Mouse (Mus musculus): ENCODE data around the gene Ppp4r2. TPM values are rescaled to one million over a fixed set of nuclear protein-coding genes. Genes with fewer than 3 reads are reported as not detected.
"Not testable (repeated sequence)": the region's sequence is repeated elsewhere in the genome, so short reads cannot be mapped to it uniquely, and the experiment has no call there.

The Ppp4r2 gene
- total RNA-seq, 2 experiments from 2014 or later, result 37.3 to 56.7 TPM

DNA sequence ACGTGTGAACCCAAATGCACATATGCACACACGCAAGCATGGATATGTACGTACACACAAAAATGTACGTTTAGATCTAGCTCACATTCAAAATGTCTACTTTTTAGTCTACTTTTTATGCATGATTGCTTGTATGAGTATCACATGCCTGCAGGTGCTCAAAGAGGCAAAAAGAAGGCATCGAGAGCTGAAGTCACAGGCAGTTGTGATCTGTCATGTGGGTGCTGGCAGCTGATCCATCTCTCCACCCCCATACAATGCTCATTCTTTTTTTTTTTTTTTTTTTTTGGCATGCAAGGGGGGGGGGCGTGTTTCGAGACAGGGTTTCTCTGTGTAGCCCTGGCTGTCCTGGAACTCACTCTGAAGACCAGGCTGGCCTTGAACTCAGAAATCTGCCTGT lies 4.9 kb upstream of the Ppp4r2 start:
- no peak for ATAC-seq (replicated peaks; ENCODE audit: low FRiP score, poor library complexity, severe bottlenecking)

DNA sequence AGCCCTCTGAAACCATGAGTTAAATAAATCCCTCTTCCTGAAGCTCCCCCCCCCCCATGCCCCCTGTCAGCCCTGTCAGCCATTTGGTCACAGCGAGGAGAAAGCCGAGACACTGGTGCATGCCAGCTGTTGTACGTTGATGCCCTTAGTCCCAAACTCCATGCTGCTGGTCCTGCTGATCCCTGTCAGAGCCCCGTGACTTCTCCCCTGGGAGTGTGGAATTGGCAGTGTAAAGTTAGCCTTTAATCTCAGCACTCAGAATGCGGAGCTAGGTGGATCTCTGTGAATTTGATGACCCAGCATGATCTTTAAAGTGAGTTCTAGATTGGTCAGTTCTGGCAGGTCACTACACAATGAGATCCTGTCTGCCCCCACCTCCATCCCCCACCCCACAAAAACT lies 3.7 kb upstream of the Ppp4r2 start:
- ATAC-seq (replicated peaks; ENCODE audit: low FRiP score, poor library complexity, severe bottlenecking), result no peak

DNA sequence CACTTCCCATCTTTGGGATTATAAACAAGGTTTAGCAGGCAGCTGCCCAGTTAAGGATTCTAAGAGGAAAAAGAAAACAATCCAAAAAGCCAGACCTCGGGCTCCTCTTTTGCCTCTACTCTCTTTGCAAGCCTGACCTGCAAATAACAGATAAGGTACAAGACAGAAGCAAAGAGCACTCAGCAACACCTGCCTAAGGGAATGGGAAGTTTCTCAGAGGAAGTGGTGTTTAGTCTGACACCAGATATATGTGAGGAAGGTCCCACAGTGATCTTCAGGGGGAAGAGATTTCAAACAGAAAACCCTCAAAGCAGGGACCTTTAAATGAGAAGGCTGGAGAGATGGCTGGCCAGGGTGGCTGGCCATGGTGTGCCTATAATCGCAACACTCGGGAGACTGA lies 2.2 kb upstream of the Ppp4r2 start:
- no peak for ATAC-seq (replicated peaks; ENCODE audit: low FRiP score, poor library complexity, severe bottlenecking)

DNA sequence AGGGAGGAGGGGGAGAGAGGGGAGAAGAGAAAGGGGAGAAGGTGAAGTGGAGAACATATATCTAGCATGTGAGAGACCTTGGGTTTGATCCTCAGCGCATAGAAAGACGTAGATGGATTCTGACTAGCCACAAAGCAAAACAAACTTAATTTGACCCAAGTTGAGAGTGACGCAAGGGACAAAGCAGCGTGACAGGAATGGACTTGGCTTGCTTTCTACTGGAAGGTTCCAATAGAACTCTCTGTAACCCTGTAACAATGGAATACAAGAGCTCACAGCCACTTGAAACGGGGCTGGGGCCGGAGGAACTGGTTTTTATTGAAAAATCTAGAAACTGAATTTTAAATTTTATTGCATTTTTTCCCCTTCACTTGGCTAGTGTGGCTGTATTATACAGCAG lies 1.7 kb upstream of the Ppp4r2 start:
- ATAC-seq (replicated peaks; ENCODE audit: low FRiP score, poor library complexity, severe bottlenecking), result no peak

DNA sequence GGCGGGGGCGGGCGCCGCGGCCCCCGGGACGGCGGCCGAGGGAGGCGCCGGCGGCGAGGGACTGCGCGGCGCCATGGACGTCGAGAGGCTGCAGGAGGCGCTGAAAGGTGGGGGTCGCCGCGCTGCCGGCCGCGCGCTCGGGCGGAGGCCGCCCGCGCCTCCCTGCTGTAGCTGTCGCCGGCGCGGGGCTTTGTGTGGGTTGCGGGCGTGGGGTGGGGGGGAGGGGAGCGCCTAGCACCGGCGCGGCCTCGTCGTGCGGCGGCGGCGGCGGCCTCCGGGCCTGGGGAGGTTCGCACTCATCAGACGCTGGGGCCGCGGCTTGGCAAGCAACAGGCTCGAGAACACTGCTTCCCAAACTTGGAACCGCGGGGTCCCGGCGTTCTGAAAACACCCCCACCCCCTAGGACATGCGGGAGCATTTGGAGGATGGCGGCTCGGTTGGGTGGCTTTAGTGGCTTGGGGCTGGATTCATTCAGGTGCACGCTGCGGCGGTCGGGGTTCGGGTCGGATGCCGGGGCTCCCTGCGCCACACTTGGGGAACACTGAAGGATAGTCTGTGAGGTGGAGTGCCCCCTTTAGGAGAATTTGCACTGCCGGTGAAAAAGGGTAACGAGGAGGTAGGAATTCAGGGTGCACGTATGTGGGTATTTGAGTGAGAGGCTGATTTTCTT lies 524 bp downstream of the Ppp4r2 start:
- peak; percentile 73 for ATAC-seq (replicated peaks; ENCODE audit: low FRiP score, poor library complexity, severe bottlenecking)

DNA sequence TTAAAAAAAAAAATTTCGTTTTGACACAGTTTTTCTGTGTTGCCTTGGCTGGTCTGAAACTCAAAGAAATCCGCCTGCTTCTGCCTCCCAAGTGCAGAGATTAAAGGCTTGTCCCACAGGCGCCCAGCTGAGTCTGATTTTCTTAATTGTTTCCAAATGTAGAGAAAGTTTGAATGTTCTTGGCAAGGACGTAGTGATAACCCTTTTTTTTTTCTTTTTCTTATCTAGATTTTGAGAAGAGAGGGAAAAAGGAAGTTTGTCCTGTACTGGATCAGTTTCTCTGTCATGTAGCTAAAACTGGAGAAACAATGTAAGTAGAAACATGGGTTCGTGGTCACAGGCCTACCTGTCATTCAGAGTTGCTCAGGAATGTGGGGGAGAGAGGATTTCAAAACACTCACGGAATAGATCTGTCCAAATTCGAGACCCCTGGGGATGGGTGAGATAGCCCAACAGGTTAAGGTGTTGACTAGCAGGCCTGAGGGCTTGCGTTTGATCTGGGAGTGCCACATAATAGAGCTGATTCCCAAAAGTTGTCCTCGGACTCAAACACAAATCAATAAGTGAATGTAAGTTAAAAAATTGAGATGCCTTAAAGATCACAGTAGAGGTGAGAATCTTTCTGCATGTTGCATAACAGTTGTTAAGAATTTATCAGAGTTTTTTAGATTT lies 1.2 kb downstream of the Ppp4r2 start:
- no peak for ATAC-seq (replicated peaks; ENCODE audit: low FRiP score, poor library complexity, severe bottlenecking)

DNA sequence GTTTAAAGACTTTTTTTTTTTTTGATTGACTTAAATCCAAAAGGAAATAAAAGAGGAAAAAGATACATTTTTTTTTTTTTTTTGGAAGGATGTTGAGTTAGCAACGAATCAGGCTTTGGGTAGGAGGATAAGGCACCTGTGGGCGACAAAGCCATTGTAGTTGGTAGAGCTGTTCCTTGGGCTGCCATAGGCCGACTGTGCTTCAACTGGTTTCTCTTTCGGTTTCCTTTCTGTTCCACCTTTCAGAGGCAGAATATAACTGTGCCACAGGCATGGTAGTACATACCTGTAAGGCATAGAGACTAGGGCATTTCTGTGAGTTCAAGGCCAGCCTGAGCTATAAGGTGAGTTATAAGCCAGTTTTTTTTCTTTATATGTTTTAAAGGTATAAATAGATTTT lies 11.6 kb downstream of the Ppp4r2 start:
- no peak for ATAC-seq (replicated peaks; ENCODE audit: low FRiP score, poor library complexity, severe bottlenecking)

DNA sequence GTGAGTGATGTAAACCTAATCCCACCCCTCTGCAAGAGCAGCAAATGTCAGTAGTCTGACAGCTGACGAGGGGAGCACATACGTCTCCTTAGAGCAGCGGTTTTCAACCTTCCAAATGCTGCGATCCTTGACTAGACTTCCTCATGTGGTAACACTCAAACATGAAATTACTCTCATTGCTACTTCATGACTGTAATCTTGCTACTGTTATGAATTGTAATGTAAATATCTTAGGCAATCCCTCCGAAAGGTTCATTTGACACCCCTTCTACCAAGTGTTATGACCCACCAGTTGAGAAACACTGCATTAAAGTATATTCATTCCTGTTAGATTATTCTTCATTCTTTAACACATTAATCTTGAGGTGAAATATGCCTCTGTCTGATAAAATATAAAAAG lies 13.8 kb downstream of the Ppp4r2 start:
- ATAC-seq (replicated peaks; ENCODE audit: low FRiP score, poor library complexity, severe bottlenecking), result no peak

DNA sequence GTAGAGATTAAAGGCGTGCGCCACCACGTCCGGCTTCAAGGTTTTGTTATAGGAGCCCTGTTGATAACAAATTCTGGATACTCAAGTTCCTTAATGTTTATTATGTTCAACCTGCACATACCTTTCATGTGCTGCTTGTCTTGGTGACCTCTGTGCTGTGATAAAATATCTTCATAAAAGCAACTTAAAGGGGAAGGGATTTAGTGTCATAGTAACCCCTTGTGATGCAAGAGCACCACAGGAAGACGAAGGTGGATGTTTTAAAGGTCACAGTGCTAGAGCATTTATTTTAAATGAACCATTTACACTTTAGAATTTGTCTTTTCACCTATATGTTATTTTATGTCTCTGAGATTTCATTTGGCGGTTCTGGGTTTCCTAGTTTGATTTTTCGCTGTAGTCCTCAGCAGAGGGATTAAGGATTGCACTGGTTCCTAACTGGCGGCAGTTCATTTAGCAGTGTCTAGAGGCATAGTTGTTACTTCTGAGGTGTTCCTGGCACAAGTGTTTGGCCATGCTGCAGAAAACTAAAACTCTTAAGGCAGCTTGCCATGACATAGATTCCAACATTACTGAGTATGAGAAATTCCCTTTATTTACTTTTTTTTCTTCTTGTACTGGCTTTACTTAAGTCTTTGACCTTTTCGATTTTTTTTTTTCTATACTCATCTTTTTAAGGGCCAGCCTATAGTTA lies 15.4 kb downstream of the Ppp4r2 start:
- no peak for ATAC-seq (replicated peaks; ENCODE audit: low FRiP score, poor library complexity, severe bottlenecking)

DNA sequence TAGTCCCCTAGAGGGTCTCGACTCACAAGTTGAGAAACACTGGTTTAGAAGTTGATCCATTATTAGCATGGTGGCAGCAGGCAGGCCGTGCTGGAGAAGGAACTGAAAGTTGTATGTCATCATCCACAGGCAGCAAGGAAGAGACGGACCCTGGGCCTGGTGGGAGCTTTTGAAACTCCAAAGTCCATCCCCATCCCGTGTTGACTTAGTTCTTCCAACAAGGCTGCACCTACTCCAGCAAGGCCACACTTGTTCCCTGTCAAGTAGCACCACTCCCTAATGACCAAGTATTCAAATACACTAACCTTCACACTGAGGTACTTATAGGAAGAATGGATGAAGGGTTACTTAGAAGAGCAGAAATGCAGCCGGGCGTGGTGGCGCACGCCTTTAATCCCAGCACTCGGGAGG lies 17.3 kb downstream of the Ppp4r2 start:
- no peak for ATAC-seq (replicated peaks; ENCODE audit: low FRiP score, poor library complexity, severe bottlenecking)

DNA sequence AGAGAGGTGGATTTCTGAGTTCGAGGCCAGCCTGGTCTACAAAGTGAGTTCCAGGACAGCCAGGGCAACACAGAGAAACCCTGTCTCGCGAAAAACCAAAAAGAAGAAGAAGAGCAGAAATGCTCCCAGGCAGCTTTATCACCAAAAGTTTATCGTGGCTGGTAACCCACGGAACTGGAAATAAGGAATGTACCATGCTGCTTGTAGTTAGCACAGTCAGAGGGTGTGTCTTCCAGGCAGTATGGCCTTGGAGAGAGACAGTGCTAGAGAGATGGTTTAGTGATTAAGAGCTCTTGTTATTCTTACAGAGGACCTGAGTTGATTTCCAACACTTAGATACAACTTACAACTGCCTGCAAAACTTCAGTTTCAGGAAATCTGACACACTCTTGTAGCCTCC lies 17.7 kb downstream of the Ppp4r2 start:
- ATAC-seq (replicated peaks; ENCODE audit: low FRiP score, poor library complexity, severe bottlenecking), result no peak

DNA sequence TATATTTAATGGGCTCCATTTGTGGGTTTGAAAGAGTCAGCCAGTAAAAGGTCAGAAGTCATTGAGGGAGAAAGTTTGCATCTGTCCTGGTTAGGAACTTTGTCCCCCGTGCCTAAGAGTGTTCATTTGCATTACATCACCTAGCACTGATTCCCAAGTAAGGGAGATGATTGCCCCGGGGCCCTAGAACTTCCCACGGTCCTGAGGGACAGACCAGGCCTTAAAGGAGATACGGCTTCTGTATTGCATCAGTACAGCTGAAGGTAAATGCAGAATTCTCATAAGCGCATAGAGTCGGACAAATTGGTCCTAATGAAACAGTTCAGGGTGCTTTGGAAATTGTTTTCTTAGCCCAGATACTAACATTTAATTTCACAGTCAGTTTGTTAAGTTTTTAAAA lies 31.9 kb downstream of the Ppp4r2 start:
- no peak for ATAC-seq (replicated peaks; ENCODE audit: low FRiP score, poor library complexity, severe bottlenecking)

DNA sequence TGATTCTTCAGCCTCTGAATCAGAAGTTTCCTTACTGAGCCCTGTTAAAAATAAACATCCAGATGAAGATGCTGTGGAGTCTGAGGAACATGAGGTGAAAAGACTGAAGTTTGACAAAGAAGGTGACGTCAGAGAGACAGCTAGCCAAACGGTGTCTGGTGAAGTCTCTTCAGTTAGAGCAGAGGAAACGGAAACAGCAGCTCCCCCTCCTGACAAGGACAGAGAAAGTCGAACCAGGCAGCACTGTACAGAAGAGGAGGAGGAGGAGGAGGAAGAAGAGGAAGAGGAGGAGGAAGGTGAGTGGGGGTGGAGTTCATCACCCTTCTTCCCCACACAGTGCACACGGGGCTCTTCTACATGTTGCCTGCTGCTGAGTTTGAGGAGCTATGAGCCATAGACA lies 32.4 kb downstream of the Ppp4r2 start:
- not testable (repeated sequence) for ATAC-seq (replicated peaks; ENCODE audit: low FRiP score, poor library complexity, severe bottlenecking)

DNA sequence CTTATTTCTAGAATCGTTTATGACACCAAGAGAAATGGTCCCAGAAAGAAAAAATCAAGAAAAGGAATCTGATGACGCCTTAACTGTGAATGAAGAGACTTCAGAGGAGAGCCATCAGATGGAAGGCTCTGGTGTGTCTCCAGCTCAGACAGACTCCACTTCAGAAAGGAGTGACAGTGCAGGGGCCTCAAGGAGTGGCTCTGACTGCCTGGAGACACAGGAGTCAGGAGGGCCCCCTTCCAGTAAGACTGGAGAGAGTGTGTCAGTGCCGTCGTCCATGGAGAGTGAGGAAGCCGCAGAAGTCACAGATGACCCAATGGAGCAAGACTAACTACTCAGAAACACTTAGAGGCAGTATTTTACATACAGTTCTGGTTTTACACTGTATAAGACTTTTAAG lies 32.8 kb downstream of the Ppp4r2 start:
- not testable (repeated sequence) for ATAC-seq (replicated peaks; ENCODE audit: low FRiP score, poor library complexity, severe bottlenecking)

DNA sequence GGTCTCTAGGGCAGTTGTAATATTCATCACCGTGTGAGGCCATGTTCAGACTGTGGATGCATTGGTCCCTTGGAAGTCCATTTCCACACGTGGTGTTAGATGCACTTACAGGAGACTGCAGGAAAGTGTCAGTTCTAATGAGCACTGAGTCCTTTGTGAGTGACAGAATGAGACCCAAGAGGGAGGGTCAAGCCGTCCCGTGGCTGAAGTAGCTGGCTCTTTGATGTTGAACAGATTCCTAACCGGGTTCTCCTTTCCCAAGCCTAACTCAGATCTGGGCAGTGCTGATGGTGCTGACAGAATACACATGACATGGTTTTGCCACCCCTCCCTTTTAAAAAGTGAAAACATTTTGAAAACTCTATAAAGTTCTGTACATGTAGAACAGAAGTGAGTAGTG lies 35.4 kb downstream of the Ppp4r2 start:
- no peak for ATAC-seq (replicated peaks; ENCODE audit: low FRiP score, poor library complexity, severe bottlenecking)

DNA sequence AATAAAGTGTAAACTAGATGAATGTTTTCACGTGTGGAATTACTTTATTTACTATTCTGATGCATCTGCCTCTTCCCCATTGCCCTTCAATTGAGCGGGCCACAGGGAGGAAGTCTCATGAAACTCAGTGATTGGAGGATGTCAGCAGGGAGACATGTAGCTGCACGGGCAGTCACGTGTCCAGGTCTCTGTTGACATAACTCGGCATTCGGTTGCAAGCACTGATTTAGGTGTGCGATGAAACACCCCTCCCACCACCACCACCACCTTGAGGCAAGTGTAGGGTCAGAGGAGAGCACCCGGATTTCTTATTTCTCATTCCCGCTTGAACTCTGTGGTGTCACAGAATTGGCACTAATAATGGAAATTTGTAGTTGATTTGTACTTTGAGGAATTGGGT lies 36.5 kb downstream of the Ppp4r2 start:
- no peak for ATAC-seq (replicated peaks; ENCODE audit: low FRiP score, poor library complexity, severe bottlenecking)

DNA sequence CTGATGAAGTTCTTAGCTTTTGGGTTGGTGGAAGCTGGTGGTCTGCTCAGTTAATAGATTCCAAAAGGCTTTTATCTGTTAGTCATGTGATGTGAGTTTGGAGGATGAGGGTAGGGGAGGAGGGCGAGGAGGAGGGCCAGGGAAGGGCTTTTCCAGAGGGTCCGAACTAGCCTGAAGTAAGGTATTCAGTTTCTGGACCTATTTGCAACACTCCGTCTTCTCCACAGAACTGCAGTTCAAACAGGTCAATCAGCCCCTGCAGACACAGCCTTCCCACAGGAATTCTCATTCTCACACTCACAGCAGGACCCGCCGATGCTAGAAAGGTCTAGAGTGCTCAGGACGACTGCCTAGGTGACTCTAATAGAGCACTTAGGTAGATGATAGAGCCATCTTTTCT lies 39.8 kb downstream of the Ppp4r2 start:
- no peak for ATAC-seq (replicated peaks; ENCODE audit: low FRiP score, poor library complexity, severe bottlenecking)

DNA sequence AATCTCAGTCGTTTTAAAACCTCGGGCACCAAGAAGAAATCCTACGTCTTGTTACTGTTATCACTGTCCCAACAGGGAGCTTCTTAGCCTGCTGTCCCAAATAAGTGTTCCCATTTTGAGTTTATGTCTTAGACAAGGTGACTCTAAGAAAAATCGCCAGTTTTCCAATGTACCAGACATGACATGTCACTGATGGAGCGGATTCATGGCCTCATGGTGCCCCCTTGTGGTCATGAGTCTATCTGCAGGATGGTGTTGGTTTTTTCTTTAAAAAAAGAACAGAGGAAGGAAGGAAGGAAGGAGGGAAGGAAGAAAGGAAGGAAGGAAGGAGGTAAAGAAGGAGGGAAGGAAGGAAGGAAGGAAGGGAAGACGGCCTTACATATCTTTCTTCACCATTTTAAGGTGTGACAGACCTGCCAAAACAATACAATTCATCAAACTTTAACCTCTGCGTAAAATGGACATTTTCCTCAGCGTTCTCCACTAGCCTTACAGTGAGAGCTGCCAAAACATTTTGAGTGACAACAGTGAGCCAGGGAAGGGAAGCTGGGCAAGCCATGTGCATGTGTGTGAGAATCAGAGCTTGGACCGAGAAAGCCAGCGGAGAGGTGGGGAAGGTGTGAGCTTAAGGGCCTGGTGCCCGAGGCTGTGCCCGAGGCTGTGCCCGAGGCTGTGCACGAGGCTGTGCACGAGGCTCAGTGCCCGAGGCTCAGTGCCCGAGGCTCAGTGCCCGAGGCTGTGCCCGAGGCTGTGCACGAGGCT lies 42.6 kb downstream of the Ppp4r2 start:
- peak; percentile 54; the same call in 1 of the 2 replicates for ATAC-seq (replicated peaks; ENCODE audit: low FRiP score, poor library complexity, severe bottlenecking)

DNA sequence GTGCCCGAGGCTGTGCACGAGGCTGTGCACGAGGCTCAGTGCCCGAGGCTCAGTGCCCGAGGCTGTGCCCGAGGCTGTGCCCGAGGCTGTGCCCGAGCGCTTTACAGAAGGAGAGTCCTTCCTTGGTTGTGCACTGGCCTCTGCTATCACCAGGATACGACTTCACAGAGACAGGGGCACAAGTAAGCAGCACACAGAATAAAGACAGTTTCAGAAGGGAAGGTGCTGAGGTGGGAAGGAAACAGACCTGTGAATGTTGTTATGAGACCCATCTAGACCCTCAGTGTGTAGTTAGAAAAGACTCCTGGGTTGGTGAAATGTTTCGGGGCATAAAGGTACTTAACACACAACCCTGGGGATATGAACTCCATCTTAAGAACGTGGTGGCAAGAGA lies 43.2 kb downstream of the Ppp4r2 start:
- no peak for ATAC-seq (replicated peaks; ENCODE audit: low FRiP score, poor library complexity, severe bottlenecking)

DNA sequence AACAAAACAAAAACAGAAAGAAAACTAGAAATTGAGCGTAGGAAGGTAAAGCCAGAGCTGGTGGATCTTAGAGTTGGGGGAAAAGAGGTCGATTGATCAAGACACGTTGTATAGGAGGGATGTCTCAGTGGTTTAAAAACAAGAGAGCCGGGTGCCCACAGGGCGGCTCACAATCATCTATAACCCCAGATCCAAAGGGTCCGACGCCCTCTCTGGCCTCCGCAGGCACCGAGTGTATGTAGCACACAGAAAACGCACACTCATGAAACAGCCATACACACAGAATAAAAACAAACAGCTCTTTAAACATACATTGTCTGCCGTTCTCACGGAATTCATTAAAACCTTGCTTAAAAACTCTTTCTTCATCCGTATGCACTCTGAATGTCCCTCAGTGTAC lies 45.1 kb downstream of the Ppp4r2 start:
- ATAC-seq (replicated peaks; ENCODE audit: low FRiP score, poor library complexity, severe bottlenecking), result no peak

DNA sequence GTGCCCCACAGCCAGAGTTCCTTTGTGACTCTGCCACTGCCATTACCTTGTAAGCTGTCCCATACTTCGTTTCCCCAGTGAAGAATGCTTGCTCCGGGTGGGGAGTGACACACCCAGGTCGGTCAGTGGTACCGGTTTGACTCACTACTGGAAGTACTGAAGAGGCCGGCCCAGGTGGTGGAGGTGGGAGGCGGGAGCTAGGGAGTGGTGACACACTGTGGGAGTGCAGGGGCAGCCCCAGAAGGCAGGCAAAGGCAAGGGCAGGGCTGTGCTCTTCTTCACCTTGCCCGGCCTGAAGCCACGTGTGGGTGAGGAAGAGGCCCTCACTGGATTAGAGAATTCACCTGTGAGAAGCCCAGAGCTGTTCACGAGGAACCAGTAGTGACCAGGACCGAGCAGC lies 46.2 kb downstream of the Ppp4r2 start:
- ATAC-seq (replicated peaks; ENCODE audit: low FRiP score, poor library complexity, severe bottlenecking), result no peak

Data from erythroid progenitor cell, adult 5-6 weeks (primary cell).